Mouse (Mus musculus): Measurements from ENCODE around the gene F12. TPM values are rescaled to one million over a fixed set of nuclear protein-coding genes. Genes with fewer than 3 reads are reported as not detected.

The F12 gene
- polyA plus RNA-seq, 1 experiment = 0.03 TPM

DNA sequence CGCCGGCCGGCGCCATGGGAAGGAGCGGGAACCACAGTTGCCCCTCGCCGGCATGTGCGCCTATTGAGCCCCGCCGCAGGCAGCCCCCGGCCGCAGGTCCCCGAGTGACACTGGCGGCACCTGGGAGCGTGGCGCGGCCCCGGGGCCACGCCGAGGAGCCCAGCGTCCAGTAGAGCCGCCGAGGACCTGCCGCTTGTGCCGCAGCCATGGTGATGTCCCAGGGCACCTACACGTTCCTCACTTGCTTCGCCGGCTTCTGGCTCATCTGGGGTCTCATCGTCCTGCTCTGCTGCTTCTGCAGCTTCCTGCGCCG, 45.2 kb upstream of the F12 start:
- DNase-seq = no peak
- H3K4me1 ChIP-seq (ENCODE audit: control insufficient read depth, insufficient read depth, low read length) = no peaks in the 10 kb centered on the region
- no peaks in the 10 kb centered on the region for H3K36me3 ChIP-seq (ENCODE audit: control insufficient read depth, insufficient read depth, low read length)
- WGBS = under 1% methylated on average over 31 of the region's 31 CpGs
- no peak for TF ChIP-seq POLR2A (IDR thresholded peaks at IDR 0.05; ENCODE audit: low read depth, low read length)
- no peak for TF ChIP-seq CTCF (conservative IDR thresholded peaks at IDR 0.05; ENCODE audit: insufficient read depth, insufficient read length, low read depth, low read length)
- H3K27ac ChIP-seq (ENCODE audit: insufficient read depth, low read depth, low read length) = no peak overlapping the region
- H3K27me3 ChIP-seq (replicated peaks; ENCODE audit: control insufficient read depth, insufficient read depth, low read length) = no peaks in the 10 kb centered on the region
- peak overlapping the region; percentile 58 for H3K4me3 ChIP-seq (ENCODE audit: insufficient read depth, low read depth, low read length)

DNA sequence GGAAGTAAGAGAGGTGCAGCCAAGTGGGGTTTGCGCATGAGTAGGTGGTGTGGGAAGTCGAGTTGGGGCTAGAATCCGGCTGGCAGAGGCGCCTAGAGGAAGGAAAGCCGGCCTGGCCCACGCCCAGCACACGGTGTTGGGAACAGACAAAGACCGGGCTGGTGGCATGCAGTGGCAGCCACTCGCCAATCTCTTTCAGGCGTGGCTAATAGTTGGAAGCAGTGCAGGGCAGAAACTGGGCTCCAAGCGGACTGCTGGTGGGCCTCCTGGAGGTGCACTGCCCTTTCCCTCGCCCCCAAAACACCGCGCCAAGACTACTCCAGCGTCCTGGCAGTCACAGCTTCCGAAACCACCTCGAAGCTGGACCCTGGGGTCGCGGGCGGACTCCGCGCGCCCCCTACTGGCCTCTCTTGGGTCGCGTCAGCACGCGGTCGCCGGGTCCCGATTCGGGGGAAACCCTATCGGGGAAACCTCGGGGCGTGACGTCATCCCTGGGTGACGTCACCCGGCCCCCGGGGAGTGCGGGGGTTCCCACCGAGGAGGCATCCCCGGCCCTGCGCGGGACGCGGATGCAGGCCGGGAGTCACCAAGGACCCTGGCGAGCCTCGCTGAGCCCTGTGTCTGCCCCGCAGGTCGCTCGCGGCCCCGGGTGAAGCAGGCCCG, 44.7 kb upstream of the F12 start:
- H3K4me1 ChIP-seq (ENCODE audit: control insufficient read depth, insufficient read depth, low read length) = no peaks in the 10 kb centered on the region
- H3K4me3 ChIP-seq (ENCODE audit: insufficient read depth, low read depth, low read length) = peak overlapping the region; percentile 58
- H3K27ac ChIP-seq (ENCODE audit: insufficient read depth, low read depth, low read length) = no peak overlapping the region
- H3K27me3 ChIP-seq (replicated peaks; ENCODE audit: control insufficient read depth, insufficient read depth, low read length) = no peaks in the 10 kb centered on the region
- H3K36me3 ChIP-seq (ENCODE audit: control insufficient read depth, insufficient read depth, low read length) = no peaks in the 10 kb centered on the region
- TF ChIP-seq POLR2A (IDR thresholded peaks at IDR 0.05; ENCODE audit: low read depth, low read length) (no peak), CTCF (conservative IDR thresholded peaks at IDR 0.05; ENCODE audit: insufficient read depth, insufficient read length, low read depth, low read length) (peak; percentile 67)
- DNase-seq = peak; percentile 84
- under 1% methylated on average over 54 of the region's 54 CpGs for WGBS

DNA sequence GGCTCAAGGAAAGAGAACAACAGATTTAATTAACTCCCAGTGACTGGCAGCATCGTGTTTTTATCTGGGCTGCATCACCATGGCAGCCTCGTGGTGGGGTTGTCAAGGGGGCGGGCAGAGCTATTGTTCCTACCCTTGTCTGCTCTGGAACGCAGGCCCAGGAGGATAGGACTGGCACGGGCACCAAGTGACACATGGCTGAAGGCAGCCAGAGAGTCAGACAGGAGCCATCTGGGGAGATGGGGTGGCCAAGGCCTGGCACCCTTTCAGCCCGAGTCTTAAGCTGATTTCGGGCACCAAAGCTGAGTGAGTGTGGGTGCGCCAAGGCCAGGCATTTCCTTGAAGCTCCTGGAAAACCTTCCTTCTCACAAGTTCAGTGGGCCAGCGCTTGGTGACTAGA, 43.8 kb upstream of the F12 start:
- H3K27ac ChIP-seq (ENCODE audit: insufficient read depth, low read depth, low read length) = no peak overlapping the region
- H3K27me3 ChIP-seq (replicated peaks; ENCODE audit: control insufficient read depth, insufficient read depth, low read length) = no peaks in the 10 kb centered on the region
- H3K36me3 ChIP-seq (ENCODE audit: control insufficient read depth, insufficient read depth, low read length) = no peaks in the 10 kb centered on the region
- no peaks in the 10 kb centered on the region for H3K4me1 ChIP-seq (ENCODE audit: control insufficient read depth, insufficient read depth, low read length)
- H3K4me3 ChIP-seq (ENCODE audit: insufficient read depth, low read depth, low read length) = no peak overlapping the region
- DNase-seq = no peak
- 79% methylated on average over 9 of the region's 9 CpGs for WGBS
- TF ChIP-seq CTCF (conservative IDR thresholded peaks at IDR 0.05; ENCODE audit: insufficient read depth, insufficient read length, low read depth, low read length) = no peak
- no peak for TF ChIP-seq POLR2A (IDR thresholded peaks at IDR 0.05; ENCODE audit: low read depth, low read length)

DNA sequence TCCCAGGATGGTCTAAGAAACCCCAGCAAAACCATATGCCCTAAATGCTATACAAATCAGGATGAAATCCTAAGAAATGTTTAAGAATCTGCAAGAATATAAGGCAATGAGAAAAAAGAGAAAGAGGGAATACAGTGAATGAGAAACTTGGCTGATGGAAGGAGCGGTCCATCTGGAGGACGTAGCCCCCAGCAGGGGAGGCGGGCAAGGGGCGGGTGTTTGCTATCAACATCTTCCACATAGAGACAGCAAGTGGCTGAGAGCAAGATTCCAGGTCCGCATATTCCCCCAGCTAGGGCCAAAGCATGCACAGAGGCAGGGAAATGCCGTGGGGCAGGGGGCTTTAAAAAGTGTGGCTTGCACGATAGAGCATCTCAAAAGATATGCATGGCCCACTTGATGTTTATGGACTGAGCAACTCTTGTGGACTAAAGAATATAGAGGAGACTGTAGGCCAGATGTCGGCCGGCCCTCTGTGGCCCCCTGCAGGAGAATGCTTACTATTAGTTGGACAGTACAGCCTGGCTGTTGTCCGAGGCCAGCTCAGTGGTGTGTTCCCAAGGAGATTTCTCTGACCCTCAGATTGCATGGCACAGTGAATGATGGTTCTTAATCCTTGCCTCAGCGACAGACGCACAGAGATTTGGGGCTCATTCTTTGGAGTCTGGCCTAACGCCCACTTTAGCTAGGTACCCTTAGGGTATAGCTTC, 42.4 kb upstream of the F12 start:
- peak; percentile 37 for DNase-seq
- 50% methylated on average over 13 of the region's 13 CpGs for WGBS

DNA sequence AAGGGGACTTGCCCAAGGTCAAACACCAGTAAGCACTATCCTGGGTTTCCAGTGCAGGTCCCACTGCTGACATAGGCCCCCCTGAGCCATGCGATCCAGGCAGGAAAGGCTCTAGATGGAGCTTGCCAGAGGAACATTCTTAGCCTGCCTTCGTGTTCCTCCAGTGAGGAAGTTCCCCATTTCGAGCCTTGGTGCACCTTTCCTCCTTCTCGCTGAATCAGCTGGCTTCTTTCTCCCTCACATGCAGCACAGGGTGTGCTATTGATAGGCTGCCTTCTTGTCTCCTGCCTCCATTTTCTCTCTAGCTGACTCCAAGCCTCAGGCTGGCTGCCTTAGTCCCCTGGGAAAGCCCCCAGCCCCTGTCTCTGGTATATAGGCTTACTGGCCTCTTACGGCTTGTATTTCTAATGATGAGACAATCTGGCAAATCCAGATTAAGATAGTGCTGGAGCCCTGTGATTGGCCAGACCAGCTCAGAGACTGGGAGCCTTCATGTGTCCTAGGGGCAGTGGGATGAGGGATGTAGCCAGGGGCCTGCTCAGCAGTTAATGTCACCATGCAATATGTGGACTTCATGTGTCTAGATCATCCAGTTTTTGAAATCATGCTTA, 39.3 kb upstream of the F12 start:
- H3K4me1 ChIP-seq (ENCODE audit: control insufficient read depth, insufficient read depth, low read length) = no peaks in the 10 kb centered on the region
- WGBS = 69% methylated on average over 5 of the region's 5 CpGs

More for the DNA sequence above, 42.4 kb upstream of the F12 start:
- Histone ChIP-seq H3K36me3 (ENCODE audit: control insufficient read depth, insufficient read depth, low read length) (no peaks in the 10 kb centered on the region), H3K27ac (ENCODE audit: insufficient read depth, low read depth, low read length) (no peak overlapping the region), H3K27me3 (replicated peaks; ENCODE audit: control insufficient read depth, insufficient read depth, low read length) (no peaks in the 10 kb centered on the region), H3K4me1 (ENCODE audit: control insufficient read depth, insufficient read depth, low read length) (no peaks in the 10 kb centered on the region), H3K4me3 (ENCODE audit: insufficient read depth, low read depth, low read length) (no peak overlapping the region)
- peak; percentile 53 for TF ChIP-seq CTCF (conservative IDR thresholded peaks at IDR 0.05; ENCODE audit: insufficient read depth, insufficient read length, low read depth, low read length)
- no peak for TF ChIP-seq POLR2A (IDR thresholded peaks at IDR 0.05; ENCODE audit: low read depth, low read length)

DNA sequence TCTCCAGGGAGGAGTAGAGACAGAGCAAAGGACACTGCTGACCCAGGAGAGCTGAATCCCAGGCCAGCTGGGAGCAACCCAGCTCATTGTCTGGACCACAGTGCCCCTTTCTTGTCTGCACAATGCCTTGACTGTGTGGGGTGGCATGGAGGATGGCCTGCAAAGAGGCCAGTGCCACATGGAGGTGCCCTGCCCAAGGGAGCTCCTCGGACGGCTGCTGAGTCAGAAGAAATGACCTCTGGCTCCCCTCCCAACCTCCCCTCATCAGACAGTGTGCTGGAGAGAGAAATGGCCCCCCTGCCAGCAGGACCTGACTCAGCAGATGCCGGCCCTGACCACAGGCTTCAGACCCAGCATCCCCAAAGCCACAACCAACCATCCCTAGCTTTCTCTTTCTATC, 38.6 kb upstream of the F12 start:
- WGBS = 29% methylated on average over 3 of the region's 3 CpGs
- no peak for DNase-seq
- H3K4me3 ChIP-seq (ENCODE audit: insufficient read depth, low read depth, low read length) = no peak overlapping the region

More for the DNA sequence above, 39.3 kb upstream of the F12 start:
- TF ChIP-seq CTCF (conservative IDR thresholded peaks at IDR 0.05; ENCODE audit: insufficient read depth, insufficient read length, low read depth, low read length) (no peak), POLR2A (IDR thresholded peaks at IDR 0.05; ENCODE audit: low read depth, low read length) (no peak)
- no peaks in the 10 kb centered on the region for H3K36me3 ChIP-seq (ENCODE audit: control insufficient read depth, insufficient read depth, low read length)
- no peak overlapping the region for H3K4me3 ChIP-seq (ENCODE audit: insufficient read depth, low read depth, low read length)
- no peaks in the 10 kb centered on the region for H3K27me3 ChIP-seq (replicated peaks; ENCODE audit: control insufficient read depth, insufficient read depth, low read length)
- H3K27ac ChIP-seq (ENCODE audit: insufficient read depth, low read depth, low read length) = no peak overlapping the region
- no peak for DNase-seq

More for the DNA sequence above, 38.6 kb upstream of the F12 start:
- Histone ChIP-seq H3K36me3 (ENCODE audit: control insufficient read depth, insufficient read depth, low read length) (no peaks in the 10 kb centered on the region), H3K27me3 (replicated peaks; ENCODE audit: control insufficient read depth, insufficient read depth, low read length) (no peaks in the 10 kb centered on the region), H3K27ac (ENCODE audit: insufficient read depth, low read depth, low read length) (no peak overlapping the region), H3K4me1 (ENCODE audit: control insufficient read depth, insufficient read depth, low read length) (no peaks in the 10 kb centered on the region)
- TF ChIP-seq CTCF (conservative IDR thresholded peaks at IDR 0.05; ENCODE audit: insufficient read depth, insufficient read length, low read depth, low read length) (no peak), POLR2A (IDR thresholded peaks at IDR 0.05; ENCODE audit: low read depth, low read length) (no peak)

Data from kidney, adult 2 months (tissue).